Mouse (Mus musculus) megakaryocyte, embryonic 14.5 days (primary cell): ENCODE results near the gene Gm11549.

ENCODE experiments used
- FLI1 ChIP-seq: IDR thresholded peaks from 2 replicates; pipeline ENCODE4 v1.6.1; 2012; ENCODE audit warnings: low read length, inconsistent platforms, mixed read lengths
- GATA1 ChIP-seq: IDR thresholded peaks from 3 replicates; pipeline ENCODE4 v1.6.1; 2012; ENCODE audit warnings: mixed read lengths, low read length, inconsistent platforms, borderline replicate concordance

- TF ChIP-seq GATA1 (no peak), FLI1 (no peak)
Measured at GRCm38 (mm10) chr3:36471856-36472255, 49.8 kb downstream of the Gm11549 start.
